ENCODE assay signal across 11 mouse cellular contexts in the genomic region with DNA sequence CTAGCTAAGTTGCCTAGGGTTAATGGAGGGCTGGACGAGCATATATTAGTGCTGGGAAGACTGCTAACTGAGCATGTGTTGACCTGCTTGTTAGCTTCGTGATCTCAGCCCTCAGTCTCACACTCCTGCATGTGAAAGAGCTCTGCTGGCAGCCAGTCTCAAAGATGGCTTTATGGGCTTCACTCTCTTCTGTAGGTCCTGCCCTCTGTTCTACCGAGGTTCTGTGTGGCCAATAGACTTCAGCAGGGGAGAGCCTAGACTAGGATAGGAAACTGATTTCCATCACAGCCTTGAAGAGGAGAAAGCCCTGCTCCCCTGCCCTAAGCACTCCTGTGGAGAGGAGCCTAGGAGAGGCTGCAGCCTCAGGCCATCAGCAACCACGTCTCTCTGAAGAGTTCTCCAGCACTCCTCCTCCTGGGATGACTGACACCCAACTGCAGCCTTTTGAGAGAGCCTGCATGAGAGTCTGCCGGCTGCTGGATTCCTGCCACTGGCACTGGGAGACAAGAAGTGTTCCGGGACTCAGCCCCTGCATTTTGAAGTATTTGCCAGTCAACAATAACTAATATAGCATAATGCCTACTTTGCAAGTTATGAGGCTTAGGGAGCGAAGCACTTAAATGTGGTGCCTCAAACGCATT.
A peak's percentile ranks its signal among the peaks of the same experiment; 100 is the strongest.
DNase-seq lines count a peak whose midpoint lies in the region.
"Had no signal": no experiment of that assay in that cellular context is flagged by ENCODE, and none has a peak within 500 bp of the region (broad histone marks: within the 10 kb centered on the region; RNA-seq: fewer than 3 reads in every experiment).

No protein-coding gene starts in this region.

- peak; percentile 17 to 26 for DNase-seq in left cerebral cortex, postnatal 14 days (ENCODE audit: low spot score in 2 of 2)
- no peak for DNase-seq in left cerebral cortex, adult 9 months (ENCODE audit: low spot score in 2 of 2)
- DNase-seq in ES-CJ7 (ENCODE audit: low read depth, low spot score) (peak; percentile 83), ZHBTc4 (ENCODE audit: low read depth, low spot score) (peak; percentile 88)
- peak; percentile 30 to 44 for DNase-seq in layer of hippocampus, postnatal 10 days (ENCODE audit: low spot score in 2 of 2)
- no peak for DNase-seq in adrenal gland, adult 18-20 months (ENCODE audit: low spot score in 2 of 2)
- no peak for DNase-seq in adrenal gland, postnatal 36 days
- DNase-seq: adrenal gland, adult 8-10 months; cerebellum, adult 18-20 months; kidney, postnatal 25 days; thymus, adult 18-20 months had no signal

- intact Hi-C loops in left cerebral cortex, postnatal 14 days (cut with DNase I) = no loop called here

Comparison
In these comparisons a context has a peak if more than half of its experiments do, and no peak if none do; other contexts are left out.
1. DNase-seq: peak in left cerebral cortex, postnatal 14 days (2 of 2), ES-CJ7 (single experiment), ZHBTc4 (single experiment) and layer of hippocampus, postnatal 10 days (2 of 2); none in left cerebral cortex, adult 9 months (0 of 2), adrenal gland, adult 18-20 months (0 of 2) and adrenal gland, postnatal 36 days (0 of 2).